ENCODE assay signal across 27 mouse cellular contexts in the genomic region with DNA sequence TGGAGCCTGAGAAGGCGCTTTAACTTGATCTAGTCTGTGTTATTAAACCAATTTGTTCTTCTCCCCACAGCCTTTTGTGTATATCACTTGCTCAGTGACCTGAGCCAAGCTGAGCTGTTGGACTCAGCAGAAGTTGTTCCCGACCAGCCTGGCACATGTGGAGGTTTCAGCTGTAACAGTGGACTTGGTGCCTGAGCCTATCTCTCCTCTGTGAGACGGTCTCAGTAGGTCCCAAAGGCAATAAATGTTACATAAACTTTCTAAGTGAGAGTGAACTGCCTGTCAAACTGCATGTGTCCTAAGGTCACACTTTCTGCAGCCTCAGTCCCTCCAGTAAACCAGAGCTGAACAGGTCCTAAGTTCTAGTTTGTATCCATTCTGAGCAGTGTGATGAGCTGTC.
DNase-seq lines count a peak whose midpoint lies in the region; ATAC-seq lines count a peak whose summit lies in the region.
"Had no signal": no experiment of that assay in that cellular context is flagged by ENCODE, and none has a peak within 500 bp of the region (broad histone marks: within the 10 kb centered on the region; RNA-seq: fewer than 3 reads in every experiment).

No protein-coding gene starts in this region.

- H3K4me2 ChIP-seq in heart, embryonic 12.5 days = no peak overlapping the region
- H3K4me2 ChIP-seq in kidney, embryonic 15.5 days = no peak overlapping the region
- no peak overlapping the region for H3K4me2 ChIP-seq in midbrain, embryonic 11.5 days
- H3K4me2 ChIP-seq: embryonic facial prominence, embryonic 15.5 days; forebrain, embryonic 12.5 days; heart, embryonic 15.5 days; limb, embryonic 15.5 days; liver, embryonic 15.5 days; lung, embryonic 14.5 days; neural tube, embryonic 12.5 days had no signal

- H3K27ac ChIP-seq in heart, embryonic 12.5 days (ENCODE audit: poor library complexity, severe bottlenecking) = no peak overlapping the region
- H3K27ac ChIP-seq in kidney, embryonic 15.5 days = no peak overlapping the region
- no peak overlapping the region for H3K27ac ChIP-seq in midbrain, embryonic 11.5 days (ENCODE audit: low read depth, low read length)
- H3K27ac ChIP-seq: embryonic facial prominence, embryonic 10.5 days; embryonic facial prominence, embryonic 15.5 days; forebrain, embryonic 12.5 days; heart, embryonic 15.5 days; limb, embryonic 10.5 days; limb, embryonic 15.5 days; liver, embryonic 15.5 days; midbrain, embryonic 10.5 days; neural tube, embryonic 12.5 days had no signal

- H3K4me1 ChIP-seq in heart, embryonic 12.5 days (replicated peaks) = peaks cover 16% of the 10 kb centered on the region
- H3K4me1 ChIP-seq in kidney, embryonic 15.5 days = peaks cover 10% of the 10 kb centered on the region
- peaks cover 9% of the 10 kb centered on the region; the same call in 1 of the 2 replicates for H3K4me1 ChIP-seq in midbrain, embryonic 11.5 days (ENCODE audit: control insufficient read depth, insufficient read depth, low read length)
- H3K4me1 ChIP-seq: limb, embryonic 10.5 days; liver, embryonic 15.5 days; neural tube, embryonic 12.5 days had no signal

- no peaks in the 10 kb centered on the region for H3K36me3 ChIP-seq in heart, embryonic 12.5 days
- H3K36me3 ChIP-seq in kidney, embryonic 15.5 days = no peaks in the 10 kb centered on the region
- H3K36me3 ChIP-seq in midbrain, embryonic 11.5 days (ENCODE audit: control insufficient read depth, insufficient read depth, low read length) = no peaks in the 10 kb centered on the region
- H3K36me3 ChIP-seq: embryonic facial prominence, embryonic 10.5 days; embryonic facial prominence, embryonic 15.5 days; forebrain, embryonic 12.5 days; heart, embryonic 15.5 days; limb, embryonic 10.5 days; limb, embryonic 15.5 days; liver, embryonic 15.5 days; midbrain, embryonic 10.5 days; neural tube, embryonic 12.5 days had no signal

- H3K9me3 ChIP-seq in heart, embryonic 12.5 days (replicated peaks) = no peaks in the 10 kb centered on the region
- no peaks in the 10 kb centered on the region for H3K9me3 ChIP-seq in kidney, embryonic 15.5 days (replicated peaks)
- H3K9me3 ChIP-seq in midbrain, embryonic 11.5 days (ENCODE audit: control insufficient read depth, low read length) = no peaks in the 10 kb centered on the region
- H3K9me3 ChIP-seq: embryonic facial prominence, embryonic 10.5 days; embryonic facial prominence, embryonic 15.5 days; forebrain, embryonic 12.5 days; heart, embryonic 15.5 days; limb, embryonic 10.5 days; limb, embryonic 15.5 days; liver, embryonic 15.5 days; midbrain, embryonic 10.5 days; neural tube, embryonic 12.5 days had no signal

- no peak overlapping the region for H3K4me3 ChIP-seq in heart, embryonic 12.5 days
- no peak overlapping the region for H3K4me3 ChIP-seq in kidney, embryonic 15.5 days (replicated peaks)
- no peak overlapping the region for H3K4me3 ChIP-seq in midbrain, embryonic 11.5 days (ENCODE audit: low read depth, low read length)
- H3K4me3 ChIP-seq: embryonic facial prominence, embryonic 10.5 days; embryonic facial prominence, embryonic 15.5 days; forebrain, embryonic 12.5 days; heart, embryonic 15.5 days; limb, embryonic 10.5 days; limb, embryonic 15.5 days; liver, embryonic 15.5 days; midbrain, embryonic 10.5 days; myocyte; neural tube, embryonic 12.5 days had no signal

- H3K27me3 ChIP-seq in heart, embryonic 12.5 days (replicated peaks) = no peaks in the 10 kb centered on the region
- H3K27me3 ChIP-seq in kidney, embryonic 15.5 days = no peaks in the 10 kb centered on the region
- H3K27me3 ChIP-seq in midbrain, embryonic 11.5 days (ENCODE audit: control insufficient read depth, insufficient read depth, low read length) = peaks cover 2% of the 10 kb centered on the region; the same call in 1 of the 2 replicates
- H3K27me3 ChIP-seq: embryonic facial prominence, embryonic 15.5 days; forebrain, embryonic 12.5 days; heart, embryonic 15.5 days; limb, embryonic 15.5 days; liver, embryonic 15.5 days; neural tube, embryonic 12.5 days; Patski had no signal

- DNase-seq in heart, adult 11 months = peak; percentile 93
- DNase-seq in kidney, adult 8-10 months = peak; percentile 57 to 58
- peak; percentile 72 for DNase-seq in kidney, adult 9 months
- DNase-seq in skeletal muscle tissue, adult 2 months (ENCODE audit: low read depth, low spot score) = peak; percentile 12
- no peak for DNase-seq in midbrain, embryonic 11.5 days (ENCODE audit: low spot score, missing footprints)
- DNase-seq: cerebellum, adult 8-10 months; cerebellum, postnatal 25 days; gastrocnemius, postnatal 10 days; layer of hippocampus, postnatal 36 days; lung, embryonic 14.5 days; right cerebral cortex, adult 18-20 months; thymus, adult 2 months had no signal

- ATAC-seq in heart, embryonic 12.5 days (ENCODE audit: insufficient number of reproducible peaks, low FRiP score) = no peak
- ATAC-seq in kidney, embryonic 15.5 days (replicated peaks; ENCODE audit: low FRiP score) = no peak
- no peak for ATAC-seq in midbrain, embryonic 11.5 days (ENCODE audit: low FRiP score)
- ATAC-seq: hindbrain, embryonic 16.5 days; midbrain, embryonic 16.5 days; Patski had no signal

- no peak overlapping the region for H3K9ac ChIP-seq in heart, embryonic 12.5 days
- H3K9ac ChIP-seq in kidney, embryonic 15.5 days = no peak overlapping the region
- no peak overlapping the region for H3K9ac ChIP-seq in midbrain, embryonic 11.5 days (ENCODE audit: low read length)
- H3K9ac ChIP-seq: embryonic facial prominence, embryonic 15.5 days; forebrain, embryonic 12.5 days; heart, embryonic 15.5 days; limb, embryonic 15.5 days; liver, embryonic 15.5 days; lung, embryonic 14.5 days; neural tube, embryonic 12.5 days had no signal

- 70% methylated on average over 3 of the region's 3 CpGs for WGBS in heart, embryonic 12.5 days
- WGBS in kidney, embryonic 15.5 days = 62% methylated on average over 3 of the region's 3 CpGs
- 79% methylated on average over 3 of the region's 3 CpGs for WGBS in midbrain, embryonic 11.5 days
